Mouse (Mus musculus): ENCODE data around the gene Adcy2.

- TF ChIP-seq CTCF (IDR thresholded peaks at IDR 0.05; ENCODE audit: extremely low read depth, insufficient read depth, low read length) = no peak
- TF ChIP-seq POLR2A (IDR thresholded peaks at IDR 0.05; ENCODE audit: extremely low read depth, insufficient read depth, low read length) = no peak
Observed at GRCm38 (mm10) chr13:69023239-69023638, 23.9 kb upstream of the Adcy2 start.

Data from cortical plate, adult 2 months (tissue).